Mouse (Mus musculus) liver, embryonic 15.5 days (tissue): ENCODE results near the gene Brinp1. TPM values are rescaled to one million over a fixed set of nuclear protein-coding genes. Genes with fewer than 3 reads are reported as not detected.
"Not testable (repeated sequence)": the region's sequence is repeated elsewhere in the genome, so short reads cannot be mapped to it uniquely, and the experiment has no call there.

ENCODE experiments used
- ATAC-seq: fragments of 200-750 bp; cut with Nextera tagmentation; 2 replicates; pipeline ENCODE4 v1.8.0; 2017; ENCODE audit warnings: moderate number of reproducible peaks, mild to moderate bottlenecking, moderate library complexity; ENCODE audit not compliant: insufficient read depth
- H3K27ac ChIP-seq: fragments of 300-500 bp; sonication (generic); replicated peaks from 2 replicates; pipeline ENCODE4 v1.5.1; 2015; ENCODE audit warnings: mild to moderate bottlenecking, inconsistent platforms
- H3K27me3 ChIP-seq: fragments of 300-500 bp; sonication (generic); 2 replicates; pipeline ENCODE4 v1.6.1; 2015; ENCODE audit warnings: mild to moderate bottlenecking, inconsistent platforms
- H3K36me3 ChIP-seq: fragments of 300-500 bp; sonication (generic); replicated peaks from 2 replicates; pipeline ENCODE4 v1.6.1; 2015; ENCODE audit warnings: moderate library complexity, mild to moderate bottlenecking, inconsistent platforms
- H3K4me1 ChIP-seq: fragments of 300-500 bp; sonication (generic); replicated peaks from 2 replicates; pipeline ENCODE4 v1.6.1; 2015; ENCODE audit warnings: inconsistent platforms
- H3K4me2 ChIP-seq: fragments of 300-500 bp; sonication (generic); 2 replicates; pipeline ENCODE4 v1.6.1; 2015; ENCODE audit warnings: moderate library complexity, mild to moderate bottlenecking, inconsistent platforms
- H3K4me3 ChIP-seq: fragments of 300-500 bp; sonication (generic); replicated peaks from 2 replicates; pipeline ENCODE4 v1.5.1; 2015; ENCODE audit warnings: mild to moderate bottlenecking, inconsistent platforms
- H3K9ac ChIP-seq: fragments of 300-500 bp; sonication (generic); 2 replicates; pipeline ENCODE4 v1.6.1; 2015; ENCODE audit warnings: moderate library complexity, mild to moderate bottlenecking, inconsistent platforms
- H3K9me3 ChIP-seq: fragments of 300-500 bp; sonication (generic); replicated peaks from 2 replicates; pipeline ENCODE4 v1.6.1; 2016; ENCODE audit warnings: inconsistent platforms
- WGBS: fragments of 180-500 bp; shearing (Covaris S2); methylation state at CpG from one replicate; pipeline ENCODE4 v1.1.7; 2015; ENCODE audit warnings: mixed read lengths; ENCODE audit not compliant: insufficient replicate concordance; 5-methylcytosine and 5-hydroxymethylcytosine counted together
- polyA plus RNA-seq: library from polyadenylated mRNA; unstranded; fragments of >200 nt; fragmentation: Nextera tagmentation; extraction: Ambion mirVana; gene quantifications from 2 replicates; pipeline ENCODE4 v1.2.1, GENCODE M21; 2015

The Brinp1 gene
- polyA plus RNA-seq, 1 experiment from 2014 or later = 0.15 TPM

GRCm38 (mm10) chr4:68813997-68814396 is 140.2 kb downstream of the Brinp1 start:
- H3K27me3 ChIP-seq, ATAC-seq, H3K36me3 ChIP-seq, H3K9me3 ChIP-seq, H3K4me3 ChIP-seq, H3K4me2 ChIP-seq, H3K27ac ChIP-seq, H3K9ac ChIP-seq, H3K4me1 ChIP-seq: not testable (repeated sequence)

GRCm38 (mm10) chr4:68806502-68806901 is 147.7 kb downstream of the Brinp1 start:
- 49% methylated on average over 3 of the region's 3 CpGs for WGBS

GRCm38 (mm10) chr4:68801923-68802855 is 152.0 kb downstream of the Brinp1 start:
- Histone ChIP-seq H3K36me3 (no peaks in the 10 kb centered on the region), H3K4me3 (no peak overlapping the region), H3K9me3 (no peaks in the 10 kb centered on the region), H3K27ac (no peak overlapping the region), H3K9ac (no peak overlapping the region), H3K4me2 (no peak overlapping the region), H3K4me1 (no peaks in the 10 kb centered on the region), H3K27me3 (no peaks in the 10 kb centered on the region)
- no peak for ATAC-seq
- 51% methylated on average over 6 of the region's 6 CpGs for WGBS

More at GRCm38 (mm10) chr4:68806502-68806901, 147.7 kb downstream of the Brinp1 start:
- Histone ChIP-seq H3K4me1 (no peaks in the 10 kb centered on the region), H3K27ac (no peak overlapping the region), H3K27me3 (no peaks in the 10 kb centered on the region), H3K36me3 (no peaks in the 10 kb centered on the region), H3K4me2 (no peak overlapping the region), H3K4me3 (no peak overlapping the region), H3K9me3 (no peaks in the 10 kb centered on the region), H3K9ac (no peak overlapping the region)
- ATAC-seq = no peak

GRCm38 (mm10) chr4:68790003-68790402 is 164.2 kb downstream of the Brinp1 start:
- no peak for ATAC-seq
- Histone ChIP-seq H3K27me3 (no peaks in the 10 kb centered on the region), H3K9me3 (no peaks in the 10 kb centered on the region), H3K4me1 (no peaks in the 10 kb centered on the region), H3K36me3 (no peaks in the 10 kb centered on the region), H3K4me3 (no peak overlapping the region), H3K9ac (no peak overlapping the region), H3K27ac (no peak overlapping the region), H3K4me2 (no peak overlapping the region)
- WGBS = 52% methylated on average over 5 of the region's 5 CpGs

- H3K4me2 ChIP-seq = no peak overlapping the region
- H3K36me3 ChIP-seq = no peaks in the 10 kb centered on the region
- H3K4me3 ChIP-seq = no peak overlapping the region
- no peaks in the 10 kb centered on the region for H3K9me3 ChIP-seq
- ATAC-seq = no peak
- H3K27me3 ChIP-seq = no peaks in the 10 kb centered on the region
- WGBS = 46% methylated on average over 4 of the region's 4 CpGs
- no peaks in the 10 kb centered on the region for H3K4me1 ChIP-seq
- no peak overlapping the region for H3K27ac ChIP-seq
- no peak overlapping the region for H3K9ac ChIP-seq
These were observed 165.7 kb downstream of the Brinp1 start for GRCm38 (mm10) chr4:68788477-68788999.

GRCm38 (mm10) chr4:68787642-68788041 is 166.6 kb downstream of the Brinp1 start:
- Histone ChIP-seq H3K4me1 (no peaks in the 10 kb centered on the region), H3K27ac (no peak overlapping the region), H3K4me2 (no peak overlapping the region), H3K9me3 (no peaks in the 10 kb centered on the region), H3K36me3 (no peaks in the 10 kb centered on the region), H3K4me3 (no peak overlapping the region), H3K27me3 (no peaks in the 10 kb centered on the region), H3K9ac (no peak overlapping the region)
- ATAC-seq = no peak
- 39% methylated on average over 2 of the region's 2 CpGs for WGBS

- no peak for ATAC-seq
- 57% methylated on average over 5 of the region's 5 CpGs for WGBS
- H3K9me3 ChIP-seq = no peaks in the 10 kb centered on the region
- H3K4me3 ChIP-seq = no peak overlapping the region
- no peak overlapping the region for H3K4me2 ChIP-seq
- no peaks in the 10 kb centered on the region for H3K27me3 ChIP-seq
- H3K36me3 ChIP-seq = no peaks in the 10 kb centered on the region
- no peak overlapping the region for H3K9ac ChIP-seq
- H3K4me1 ChIP-seq = no peaks in the 10 kb centered on the region
- H3K27ac ChIP-seq = no peak overlapping the region
These were observed 185.9 kb downstream of the Brinp1 start for GRCm38 (mm10) chr4:68768256-68768655.

- no peaks in the 10 kb centered on the region for H3K27me3 ChIP-seq
- ATAC-seq = no peak
- no peak overlapping the region for H3K4me2 ChIP-seq
- H3K27ac ChIP-seq = no peak overlapping the region
- WGBS = 57% methylated on average over 5 of the region's 5 CpGs
- no peaks in the 10 kb centered on the region for H3K36me3 ChIP-seq
- H3K9me3 ChIP-seq = no peaks in the 10 kb centered on the region
- no peaks in the 10 kb centered on the region for H3K4me1 ChIP-seq
- H3K9ac ChIP-seq = no peak overlapping the region
- no peak overlapping the region for H3K4me3 ChIP-seq
These were observed 186.8 kb downstream of the Brinp1 start for GRCm38 (mm10) chr4:68767393-68767792.

GRCm38 (mm10) chr4:68765772-68766573 is 188.2 kb downstream of the Brinp1 start:
- Histone ChIP-seq H3K4me2 (no peak overlapping the region), H3K4me3 (no peak overlapping the region), H3K36me3 (no peaks in the 10 kb centered on the region), H3K4me1 (no peaks in the 10 kb centered on the region), H3K27ac (no peak overlapping the region), H3K9me3 (no peaks in the 10 kb centered on the region), H3K27me3 (no peaks in the 10 kb centered on the region), H3K9ac (no peak overlapping the region)
- no peak for ATAC-seq
- WGBS = 60% methylated on average over 12 of the region's 12 CpGs

- Histone ChIP-seq H3K9ac (no peak overlapping the region), H3K36me3 (no peaks in the 10 kb centered on the region), H3K4me2 (no peak overlapping the region), H3K4me1 (no peaks in the 10 kb centered on the region), H3K27me3 (no peaks in the 10 kb centered on the region), H3K4me3 (no peak overlapping the region), H3K9me3 (no peaks in the 10 kb centered on the region), H3K27ac (no peak overlapping the region)
- 65% methylated on average over 2 of the region's 2 CpGs for WGBS
- ATAC-seq = no peak
These were observed 189.3 kb downstream of the Brinp1 start for GRCm38 (mm10) chr4:68764937-68765336.

- ATAC-seq = no peak
- 3% methylated on average over 1 of the region's 1 CpGs for WGBS
- Histone ChIP-seq H3K9me3 (no peaks in the 10 kb centered on the region), H3K4me1 (no peaks in the 10 kb centered on the region), H3K27me3 (no peaks in the 10 kb centered on the region), H3K27ac (no peak overlapping the region), H3K9ac (no peak overlapping the region), H3K36me3 (no peaks in the 10 kb centered on the region), H3K4me3 (no peak overlapping the region), H3K4me2 (no peak overlapping the region)
These were observed 233.2 kb downstream of the Brinp1 start for GRCm38 (mm10) chr4:68720983-68721382.
